Mouse (Mus musculus): ENCODE results near the gene Scamp2.

Scamp2 gene

DNA sequence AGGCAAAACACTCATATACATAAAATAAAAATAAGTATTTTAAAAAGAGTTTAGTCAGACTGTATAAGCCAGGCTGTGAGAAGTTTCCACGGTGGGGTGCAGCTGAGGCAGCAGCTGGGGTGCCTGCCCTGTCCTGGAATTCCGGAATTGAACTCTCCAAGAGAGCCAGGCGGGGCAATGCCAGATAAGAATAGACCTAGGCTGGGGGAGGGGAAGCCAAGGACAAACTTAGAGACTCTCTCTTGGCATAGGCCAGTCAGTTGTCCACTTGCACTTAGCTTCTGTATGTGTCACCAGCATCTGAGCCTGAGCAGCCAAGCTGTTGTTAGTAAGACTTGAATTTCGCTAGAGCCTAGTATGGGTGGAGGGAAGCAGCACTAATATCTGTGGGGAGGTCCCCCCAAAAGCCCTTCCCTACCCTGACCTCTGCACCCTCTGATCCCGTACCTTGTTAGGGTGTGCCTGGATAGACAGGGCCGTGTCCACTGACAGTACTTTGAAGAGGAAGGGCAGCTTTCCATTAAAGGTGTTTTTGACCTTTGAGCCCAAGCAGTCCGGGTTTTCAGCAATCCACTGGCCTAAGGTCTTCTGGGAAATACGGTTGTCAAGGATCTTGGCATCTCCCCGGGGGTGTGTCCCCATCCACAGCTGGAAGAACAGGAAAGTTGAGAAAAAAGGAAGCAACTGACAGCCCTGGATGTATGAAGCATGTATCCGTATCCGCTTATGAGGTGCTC lies 10.4 kb upstream of the Scamp2 start:
- no peak for DNase-seq (ENCODE audit: low spot score in 2 of 2)

DNA sequence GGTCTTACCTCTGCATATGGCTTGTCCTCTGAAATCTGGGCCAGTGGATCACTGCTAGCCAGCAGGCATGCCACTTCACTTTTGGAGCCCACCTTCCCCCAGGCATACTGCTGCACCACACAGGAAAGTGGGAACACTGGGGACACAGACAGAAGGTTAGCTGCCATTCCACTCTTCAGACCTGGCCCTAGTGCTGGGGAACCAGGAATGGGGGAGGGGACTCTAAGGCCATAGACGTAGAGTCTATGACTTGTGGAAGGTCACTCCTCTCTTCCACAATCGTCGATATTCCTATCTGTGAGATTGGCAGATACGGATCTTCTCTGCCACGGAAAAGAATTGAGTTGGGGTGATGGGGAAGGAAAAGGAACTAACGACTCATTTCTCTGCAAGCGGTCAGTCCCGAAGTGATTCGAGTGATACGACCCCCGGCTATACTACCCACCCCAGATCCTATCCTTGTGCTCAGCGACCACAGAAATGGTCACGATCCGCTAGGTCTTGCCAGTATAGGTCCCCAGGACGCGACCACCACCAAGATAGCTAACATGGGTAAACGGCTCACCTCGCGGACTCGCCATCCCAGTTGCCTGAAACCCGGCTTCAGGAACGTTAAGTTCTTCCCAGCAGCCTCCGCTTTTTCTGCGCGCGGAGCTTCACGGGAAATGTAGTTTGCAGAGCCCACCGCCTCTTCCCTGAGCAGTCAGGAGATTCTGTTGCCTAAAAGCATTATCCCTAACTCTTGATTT lies 8.4 kb upstream of the Scamp2 start, which contains the start of gene Mpi:
TSS of gene Mpi (minus strand) at position 625 of the 749 bp plus-strand sequence.
- DNase-seq (ENCODE audit: low spot score in 2 of 2) = peak in 1 of 2 experiments; percentile 54

- DNase-seq (ENCODE audit: low spot score in 2 of 2) = no peak
Measured at GRCm38 (mm10) chr9:57553119-57553518, 7.6 kb upstream of the Scamp2 start.

DNA sequence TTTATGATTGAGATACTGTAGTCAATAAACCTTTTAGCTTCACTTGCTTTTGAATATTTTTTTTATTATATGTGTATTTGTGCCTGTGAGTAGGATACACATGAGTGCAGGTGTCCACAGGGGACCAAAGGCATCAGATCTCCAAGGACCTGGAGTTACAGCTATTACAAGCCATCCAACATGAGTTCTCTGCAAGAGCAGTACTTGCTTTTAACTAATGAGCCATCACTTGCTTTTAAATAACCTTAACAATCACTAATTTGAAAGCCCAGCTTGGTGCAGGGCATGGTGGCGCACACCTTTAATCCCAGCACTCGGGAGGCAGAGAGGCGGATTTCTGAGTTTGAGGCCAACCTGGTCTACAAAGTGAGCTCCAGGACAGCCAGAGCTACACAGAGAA lies 6.0 kb upstream of the Scamp2 start:
- no peak for DNase-seq (ENCODE audit: low spot score in 2 of 2)

DNA sequence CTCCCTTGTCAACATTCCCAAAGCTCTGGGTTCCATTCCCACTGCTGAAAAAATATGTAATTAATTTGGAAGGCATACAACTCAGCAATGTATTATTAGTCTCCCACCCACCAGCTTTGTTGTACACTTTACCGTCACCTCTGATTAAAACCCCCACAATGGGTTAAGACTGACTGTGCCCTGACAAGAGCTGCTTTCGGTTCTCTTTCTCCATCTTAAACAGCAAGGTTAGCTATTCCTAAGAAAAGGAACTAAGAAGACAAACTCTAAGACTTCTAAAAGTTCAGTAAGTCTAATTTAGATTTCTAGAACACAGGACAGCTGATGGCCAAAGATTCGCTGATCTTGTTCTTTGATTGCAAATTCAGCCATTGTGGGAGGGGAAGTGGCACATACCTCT lies 3.5 kb upstream of the Scamp2 start:
- DNase-seq (ENCODE audit: low spot score in 2 of 2) = no peak

GRCm38 (mm10) chr9:57558625-57559024 lies 2.1 kb upstream of the Scamp2 start:
- no peak for DNase-seq (ENCODE audit: low spot score in 2 of 2)

DNA sequence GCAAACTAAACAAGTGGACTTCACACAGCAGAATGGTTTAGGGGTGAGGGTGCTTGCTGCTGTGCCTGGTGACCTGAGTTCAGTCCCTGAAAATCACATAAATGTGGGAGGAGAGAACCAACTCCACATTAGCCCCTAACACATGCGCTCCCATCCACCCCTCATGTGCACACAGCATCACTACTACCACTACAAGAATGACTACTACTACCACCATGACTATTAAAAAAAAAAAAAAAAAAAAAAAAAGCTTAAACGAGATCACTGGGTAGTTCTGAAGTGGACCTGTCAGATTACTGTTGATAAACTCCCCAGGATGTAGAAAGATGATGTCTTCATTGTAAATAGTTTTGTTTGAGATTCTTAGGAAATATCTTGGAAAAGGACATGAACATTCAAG lies 1.2 kb upstream of the Scamp2 start:
- no peak for DNase-seq (ENCODE audit: low spot score in 2 of 2)

DNA sequence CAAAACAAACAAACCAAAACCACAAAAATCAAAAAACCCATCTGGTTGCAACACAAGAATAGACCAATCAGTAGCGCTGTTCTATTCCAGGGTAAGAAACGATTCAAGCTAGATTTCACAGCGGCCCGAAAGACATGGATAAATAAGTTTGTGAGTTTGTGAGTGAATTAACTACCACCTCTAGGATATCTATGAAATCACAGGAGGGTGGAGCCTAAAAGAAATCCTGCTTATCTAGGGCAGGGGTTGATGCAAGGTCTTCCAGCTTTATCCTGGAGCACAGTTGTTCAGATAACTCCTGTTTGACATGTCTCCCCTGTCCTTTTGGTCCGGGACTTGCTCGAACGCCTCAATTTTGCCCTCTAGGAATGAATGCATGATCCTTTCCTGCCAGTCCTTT lies 480 bp upstream of the Scamp2 start:
- no peak for DNase-seq (ENCODE audit: low spot score in 2 of 2)

DNA sequence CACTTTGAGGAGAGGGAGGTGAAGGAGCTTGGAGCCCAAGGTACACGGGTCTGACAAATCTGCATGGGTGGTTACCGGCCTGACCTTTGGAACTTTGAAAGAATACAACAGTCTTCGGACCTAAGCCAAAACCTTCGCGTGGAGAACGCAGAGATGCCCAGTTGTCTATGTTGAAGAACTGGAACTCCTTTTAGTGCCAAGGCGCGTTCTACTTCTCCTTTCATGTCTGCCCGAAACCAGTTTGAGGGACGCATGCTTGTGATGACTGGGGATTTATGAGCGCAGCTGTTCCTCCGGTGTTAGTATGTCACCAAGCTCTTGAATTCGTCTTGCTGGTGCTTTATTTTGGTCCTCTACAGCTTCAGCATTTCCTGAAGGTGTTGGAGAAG lies 962 bp downstream of the Scamp2 start:
- no peak for DNase-seq (ENCODE audit: low spot score in 2 of 2)

DNA sequence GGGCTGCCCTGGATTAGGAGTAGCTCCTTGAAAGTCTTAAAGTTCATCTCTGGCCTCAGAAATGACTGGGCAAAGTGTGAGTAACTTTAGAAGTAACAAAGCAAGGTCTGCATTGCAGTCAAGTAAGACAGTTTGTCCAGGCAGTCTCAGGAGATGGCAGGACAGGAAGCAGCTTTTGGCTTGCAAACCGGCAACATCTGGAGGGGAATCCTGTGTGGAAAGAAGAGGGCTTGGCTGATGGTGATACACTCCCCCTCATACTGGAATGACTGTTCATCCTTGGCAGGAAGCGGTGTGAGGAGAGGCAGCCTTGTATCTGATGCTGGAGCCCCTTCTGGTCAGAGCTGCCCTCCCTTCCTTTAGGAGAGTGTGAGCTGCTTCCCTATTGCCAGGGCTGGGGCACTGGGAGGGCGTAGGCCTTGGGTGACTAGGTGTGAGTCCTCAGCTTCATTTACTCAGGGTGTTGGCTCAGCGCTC lies 2.2 kb downstream of the Scamp2 start:
- peak in 1 of 2 experiments; percentile 66 for DNase-seq (ENCODE audit: low spot score in 2 of 2)

DNA sequence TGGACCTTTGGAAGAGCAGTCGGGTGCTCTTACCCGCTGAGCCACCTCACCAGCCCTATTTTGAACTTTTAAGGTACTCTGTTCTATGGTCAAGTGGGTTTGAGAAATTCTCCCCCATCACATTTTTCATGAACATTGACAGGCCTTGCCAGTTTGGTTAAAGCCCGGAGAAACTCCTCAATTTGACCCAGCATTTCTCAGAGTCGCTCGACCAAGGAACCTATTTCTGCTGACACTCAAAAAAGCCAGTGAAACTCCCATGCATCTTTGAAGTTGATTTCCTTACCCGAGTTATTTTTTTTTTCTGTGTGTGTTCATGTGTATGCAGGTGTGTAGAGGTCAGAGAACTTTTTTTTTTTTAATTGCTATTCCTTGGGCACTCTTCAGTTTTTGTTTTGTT lies 3.9 kb downstream of the Scamp2 start:
- no peak for DNase-seq (ENCODE audit: low spot score in 2 of 2)

DNA sequence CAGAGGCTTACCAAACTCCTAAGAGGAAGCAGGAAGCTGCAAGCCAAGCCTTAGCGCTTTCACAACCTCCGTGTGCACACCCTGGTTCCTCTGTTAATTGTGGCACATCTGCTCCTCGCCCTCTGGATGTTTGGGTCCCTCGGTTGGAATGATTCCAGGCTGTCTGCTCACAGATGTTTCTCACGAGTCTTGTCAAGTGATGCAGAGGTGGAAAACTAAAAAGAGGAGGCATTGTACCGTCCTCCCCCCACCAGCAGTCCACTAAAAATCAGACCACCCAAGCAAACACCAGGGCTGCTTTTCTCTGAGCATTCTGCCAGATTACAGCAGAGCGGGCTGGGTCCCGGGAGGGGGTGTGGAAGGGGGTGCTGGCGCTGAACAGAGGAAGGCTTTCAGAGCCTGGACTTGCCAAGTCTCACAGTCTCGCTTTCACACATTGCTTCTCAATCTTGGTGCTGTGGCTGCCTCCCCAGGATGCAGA lies 5.0 kb downstream of the Scamp2 start:
- peak in 1 of 2 experiments; percentile 73 for DNase-seq (ENCODE audit: low spot score in 2 of 2)

GRCm38 (mm10) chr9:57566846-57567245 lies 6.1 kb downstream of the Scamp2 start:
- DNase-seq (ENCODE audit: low spot score in 2 of 2) = no peak

- no peak for DNase-seq (ENCODE audit: low spot score in 2 of 2)
Measured at GRCm38 (mm10) chr9:57568500-57568899, 7.8 kb downstream of the Scamp2 start.

- DNase-seq (ENCODE audit: low spot score in 2 of 2) = no peak
Measured at GRCm38 (mm10) chr9:57574397-57574796, 13.7 kb downstream of the Scamp2 start.

GRCm38 (mm10) chr9:57575577-57575976 lies 14.8 kb downstream of the Scamp2 start:
- DNase-seq (ENCODE audit: low spot score in 2 of 2) = no peak

DNA sequence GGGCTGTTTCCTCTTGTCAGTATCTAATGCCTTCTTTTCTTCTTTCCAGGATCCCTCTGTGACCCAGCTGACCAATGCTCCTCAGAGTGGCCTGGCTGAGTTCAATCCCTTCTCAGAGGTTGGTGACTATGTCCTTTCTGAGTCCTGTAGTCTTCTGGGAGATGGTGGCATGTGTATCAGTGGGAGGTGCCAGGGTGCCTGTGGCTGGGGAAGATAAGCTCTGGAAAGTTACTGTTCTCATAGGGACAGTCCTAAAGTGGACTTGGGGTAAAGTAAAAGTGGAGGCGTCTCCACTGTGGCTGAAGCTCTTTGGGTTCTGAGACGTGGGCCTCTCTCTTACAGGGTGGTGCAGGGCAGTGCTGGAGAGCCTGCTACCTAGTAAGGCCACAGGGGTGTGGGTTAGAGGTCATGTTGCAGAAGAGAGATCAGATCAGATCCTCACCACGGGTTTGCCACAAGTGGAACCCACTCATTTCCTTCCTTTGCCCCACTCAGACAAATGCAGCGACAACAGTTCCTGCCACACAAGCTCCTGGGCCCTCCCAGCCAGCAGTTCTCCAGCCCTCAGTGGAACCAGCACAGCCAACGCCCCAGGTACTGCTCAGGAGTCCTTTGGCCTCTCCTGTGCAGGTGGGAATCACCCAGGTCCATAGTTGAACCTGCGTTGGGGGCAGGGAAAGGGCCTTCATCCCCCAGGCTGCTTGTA lies 16.6 kb downstream of the Scamp2 start:
- DNase-seq (ENCODE audit: low spot score in 2 of 2) = no peak

DNA sequence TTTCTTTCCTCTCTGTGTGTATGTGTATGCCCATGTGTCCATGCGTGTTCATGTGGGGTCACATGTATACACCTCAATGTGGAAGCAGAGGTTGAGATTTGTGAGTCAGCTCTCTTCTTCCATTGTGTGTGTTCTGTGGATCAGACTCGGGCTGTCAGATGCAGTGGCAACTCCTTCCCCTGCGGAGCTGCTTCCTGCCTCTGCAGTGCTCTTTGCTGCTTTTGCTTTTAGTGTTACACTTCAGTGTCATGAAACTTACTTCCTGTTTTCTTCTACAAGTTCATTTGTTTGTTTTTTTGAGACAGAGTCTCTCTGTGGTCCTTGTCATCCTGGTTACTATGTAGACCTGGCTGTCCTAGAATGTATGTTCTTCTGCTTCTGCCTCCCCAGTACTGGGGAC lies 24.2 kb downstream of the Scamp2 start:
- DNase-seq (ENCODE audit: low spot score in 2 of 2) = no peak

GRCm38 (mm10) chr9:57589224-57590126 lies 28.7 kb downstream of the Scamp2 start, which contains the start of gene Ulk3:
Gene Ulk3 (plus strand): TSS chr9:57589452.
- peak; percentile 78 to 84 for DNase-seq (ENCODE audit: low spot score in 2 of 2)

- DNase-seq (ENCODE audit: low spot score in 2 of 2) = no peak
Measured at GRCm38 (mm10) chr9:57590726-57591125, 30.0 kb downstream of the Scamp2 start.
